Mouse (Mus musculus) left cerebral cortex, adult 2 months (tissue): Measurements from ENCODE around the gene Hexb. TPM values are rescaled to one million over a fixed set of nuclear protein-coding genes. Genes with fewer than 3 reads are reported as not detected.

Experiments used
- DNase-seq, 2 experiments: peaks; one replicate each; pipeline ENCODE4 v3.0.0; 2021 to 2022; ENCODE audit warnings: low spot score in 2 of 2, mixed read lengths in 1 of 2; ENCODE audit errors: extremely low spot score in 1 of 2
- H3K27ac ChIP-seq: fragments of 200-600 bp; 2 replicates; pipeline ENCODE4 v1.8.1; 2022
- H3K4me3 ChIP-seq: fragments of 200-600 bp; 2 replicates; pipeline ENCODE4 v1.8.1; 2022
- CTCF ChIP-seq: fragments of 200-600 bp; IDR thresholded peaks from 2 replicates; pipeline ENCODE4 v1.8.1; 2022; ENCODE audit warnings: antibody characterized with exemption, mild to moderate bottlenecking, moderate library complexity
- intact Hi-C: fragments of 180-260 bp; cut with DNase I; formaldehyde crosslinking; loops from one replicate; pipeline ENCODE4 v1.15.1; 2025
- total RNA-seq, 2 experiments: library from RNA; stranded (reverse); gene quantifications; 2 replicates each; pipeline ENCODE4 v1.2.3; 2021

Hexb gene
- total RNA-seq, 2 experiments from 2014 or later = 102 to 103 TPM

DNA sequence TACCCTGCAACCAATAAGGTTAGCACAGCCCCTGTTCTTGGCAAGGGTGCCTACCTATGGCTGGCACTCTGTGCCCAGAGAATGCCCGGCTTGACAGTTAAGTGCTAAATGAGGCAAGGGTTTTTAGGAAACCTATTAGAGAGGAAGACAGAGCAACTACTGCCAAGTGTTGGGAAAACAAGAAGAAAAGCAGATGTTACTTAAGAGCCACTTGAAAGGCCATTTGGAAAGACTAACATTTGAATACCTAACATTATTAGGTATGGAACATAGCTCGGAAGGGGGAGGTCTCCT lies 1.3 kb downstream of the Hexb start:
- no peak for TF ChIP-seq CTCF
- intact Hi-C loops = no loop called here
- H3K27ac ChIP-seq = no peak overlapping the region
- H3K4me3 ChIP-seq = no peak overlapping the region; the same call in 1 of the 2 replicates
- no peak for DNase-seq

GRCm38 (mm10) chr13:97196186-97196924 lies 1.8 kb downstream of the Hexb start:
- Histone ChIP-seq H3K27ac (no peak overlapping the region), H3K4me3 (no peak overlapping the region)
- no peak for TF ChIP-seq CTCF
- intact Hi-C loops = no loop called here
- DNase-seq = no peak

GRCm38 (mm10) chr13:97193420-97193819 lies 4.7 kb downstream of the Hexb start:
- Histone ChIP-seq H3K27ac (no peak overlapping the region), H3K4me3 (no peak overlapping the region)
- no peak for TF ChIP-seq CTCF
- intact Hi-C loops = no loop called here
- DNase-seq = peak; percentile 60 to 66

GRCm38 (mm10) chr13:97192649-97193048 lies 5.5 kb downstream of the Hexb start:
- no peak overlapping the region for H3K4me3 ChIP-seq
- no peak for DNase-seq
- no peak for TF ChIP-seq CTCF
- no peak overlapping the region for H3K27ac ChIP-seq
- intact Hi-C loops = no loop called here

DNA sequence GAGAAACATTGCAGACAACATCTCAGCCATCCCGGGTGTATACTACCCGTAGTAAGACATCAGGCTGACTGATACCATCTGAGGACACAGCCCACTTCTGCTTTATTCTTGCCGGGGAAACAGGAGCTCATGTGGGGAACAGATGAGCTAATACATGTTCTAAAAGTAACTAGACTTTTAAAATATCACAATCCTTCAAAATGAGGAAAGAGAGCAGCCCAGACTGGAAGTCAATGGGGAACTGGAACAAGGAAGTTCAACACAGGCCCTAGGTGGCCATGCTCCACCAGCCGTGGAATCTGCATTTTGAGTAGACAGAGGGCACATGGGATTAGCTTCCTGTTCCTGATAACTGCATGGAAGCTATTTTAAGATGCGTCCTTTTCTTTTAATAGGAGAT lies 10.5 kb downstream of the Hexb start:
- Histone ChIP-seq H3K27ac (no peak overlapping the region), H3K4me3 (no peak overlapping the region)
- no peak for TF ChIP-seq CTCF
- DNase-seq = no peak
- intact Hi-C loops = no loop called here

GRCm38 (mm10) chr13:97186346-97186745 lies 11.8 kb downstream of the Hexb start:
- no peak for DNase-seq
- no peak for TF ChIP-seq CTCF
- intact Hi-C loops = no loop called here
- Histone ChIP-seq H3K4me3 (no peak overlapping the region), H3K27ac (no peak overlapping the region)

- H3K4me3 ChIP-seq = no peak overlapping the region
- no peak for DNase-seq
- intact Hi-C loops = no loop called here
- no peak for TF ChIP-seq CTCF
- H3K27ac ChIP-seq = no peak overlapping the region
These were observed 13.5 kb downstream of the Hexb start for GRCm38 (mm10) chr13:97184656-97185055.

GRCm38 (mm10) chr13:97184168-97184567 lies 14.0 kb downstream of the Hexb start:
- Histone ChIP-seq H3K4me3 (no peak overlapping the region), H3K27ac (no peak overlapping the region)
- intact Hi-C loops = no loop called here
- TF ChIP-seq CTCF = no peak
- no peak for DNase-seq

- no peak overlapping the region for H3K27ac ChIP-seq
- TF ChIP-seq CTCF = no peak
- no peak for DNase-seq
- intact Hi-C loops = no loop called here
- H3K4me3 ChIP-seq = no peak overlapping the region
These were observed 15.3 kb downstream of the Hexb start for GRCm38 (mm10) chr13:97182821-97183220.

DNA sequence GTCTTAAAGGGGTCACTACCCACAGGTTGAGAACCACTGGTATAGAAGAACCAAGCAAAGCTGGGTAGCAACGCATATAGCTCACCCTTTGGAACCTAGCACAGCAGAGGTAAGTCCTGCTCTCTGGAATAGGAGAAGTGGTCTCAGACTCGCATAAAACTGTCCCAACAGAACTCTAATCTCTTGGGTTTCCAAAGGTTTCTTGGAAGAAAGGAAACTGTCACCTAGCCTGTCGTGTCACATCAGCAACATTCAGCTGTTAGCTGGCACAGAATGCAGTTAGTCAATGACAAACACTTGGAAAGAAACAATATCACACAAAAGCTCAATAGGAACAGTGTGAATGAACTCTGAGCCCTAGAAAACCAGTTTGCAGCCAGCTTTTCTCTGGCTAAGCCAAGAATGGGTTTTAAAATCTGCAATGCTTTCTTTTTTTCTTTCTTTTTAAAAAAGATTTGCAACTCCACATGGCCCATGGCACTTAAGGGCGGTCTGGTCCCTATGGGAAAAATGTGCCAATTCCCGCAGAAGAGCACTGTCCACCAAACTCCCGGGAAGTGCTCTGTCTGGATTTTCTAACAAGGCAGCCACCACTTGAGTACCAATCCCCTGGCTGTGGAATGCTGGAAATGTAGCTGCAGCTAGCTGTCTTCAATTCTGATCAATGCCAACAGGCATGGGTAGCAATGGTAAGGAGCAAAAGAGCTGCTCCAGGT lies 17.9 kb downstream of the Hexb start:
- DNase-seq = no peak
- H3K27ac ChIP-seq = no peak overlapping the region
- no peak overlapping the region for H3K4me3 ChIP-seq
- intact Hi-C loops = no loop called here
- TF ChIP-seq CTCF = no peak

DNA sequence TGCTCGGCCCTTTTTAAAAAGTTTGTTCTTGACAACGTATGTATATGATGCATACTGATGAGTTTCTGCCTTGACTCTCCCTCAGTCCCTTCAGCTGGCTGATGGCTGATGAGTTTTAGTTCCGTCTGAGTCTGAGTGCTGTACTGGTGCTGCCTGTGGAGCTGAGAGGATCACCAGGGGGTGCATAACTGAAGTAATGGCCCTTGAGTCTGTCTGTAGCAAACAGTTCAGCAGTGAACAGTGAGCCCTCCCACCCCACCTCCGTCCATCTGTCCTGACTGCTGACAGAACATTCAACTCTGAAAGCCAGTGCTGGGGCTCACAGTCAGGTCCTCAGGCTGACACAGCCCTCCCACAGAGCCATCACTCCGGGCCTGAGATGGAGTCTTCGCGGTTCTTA lies 19.2 kb downstream of the Hexb start:
- no peak overlapping the region for H3K4me3 ChIP-seq
- intact Hi-C loops = loop anchor here (10.0 kb wide), 1 partner anchor 1076 kb away; no protein-coding TSS in a partner anchor
- H3K27ac ChIP-seq = no peak overlapping the region
- TF ChIP-seq CTCF = no peak
- DNase-seq = no peak

- no peak for TF ChIP-seq CTCF
- Histone ChIP-seq H3K27ac (peak overlapping the region; percentile 9; the same call in 1 of the 2 replicates), H3K4me3 (no peak overlapping the region)
- intact Hi-C loops = loop anchor here (10.0 kb wide), 1 partner anchor 1078 kb away; no protein-coding TSS in a partner anchor
- no peak for DNase-seq
These were observed 21.4 kb downstream of the Hexb start for GRCm38 (mm10) chr13:97176731-97177130.
